Mouse (Mus musculus): ENCODE results near the gene Gpr176.

DNA sequence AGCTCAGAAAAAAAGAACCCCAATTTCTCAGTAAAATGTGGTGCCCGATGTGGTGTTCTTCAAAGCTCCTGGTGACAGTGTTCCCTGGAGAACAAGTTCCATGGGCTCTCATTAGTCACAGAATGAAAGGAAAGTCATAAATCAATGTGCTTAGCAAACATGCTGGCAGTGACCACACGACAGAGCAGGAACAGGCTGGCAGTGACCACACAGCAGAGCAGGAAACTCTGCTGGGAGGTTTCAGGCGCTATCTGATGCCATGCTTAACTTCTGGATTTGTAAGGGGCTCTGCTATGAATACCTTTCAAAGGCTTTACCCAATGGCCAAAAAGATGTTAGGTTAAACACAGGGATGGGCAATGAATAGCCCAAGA, 66.7 kb downstream of the Gpr176 start:
- TF ChIP-seq CTCF (IDR thresholded peaks at IDR 0.05; ENCODE audit: low read depth, low read length) (no peak), TAL1 (conservative IDR thresholded peaks at IDR 0.05; ENCODE audit: low read depth, low read length) (no peak), GATA1 (IDR thresholded peaks at IDR 0.05; ENCODE audit: borderline replicate concordance, low read length) (no peak), POLR2AphosphoS5 (IDR thresholded peaks at IDR 0.05; ENCODE audit: insufficient replicate concordance, low read depth, low read length) (no peak)
